Mouse (Mus musculus) cortical plate, adult 2 months (tissue): ENCODE data around the gene Ube2h.

Experiments
- CTCF ChIP-seq: fragments of 200-500 bp; IDR thresholded peaks from 2 replicates; pipeline ENCODE4 v1.5.1; 2011; ENCODE audit warnings: mild to moderate bottlenecking, control low read depth, low read length; ENCODE audit not compliant: insufficient read depth; ENCODE audit errors: extremely low read depth
- POLR2A ChIP-seq: fragments of 200-500 bp; IDR thresholded peaks from 2 replicates; pipeline ENCODE4 v1.6.1; 2011; ENCODE audit warnings: mild to moderate bottlenecking, low read length, control low read depth; ENCODE audit not compliant: insufficient read depth; ENCODE audit errors: extremely low read depth

DNA sequence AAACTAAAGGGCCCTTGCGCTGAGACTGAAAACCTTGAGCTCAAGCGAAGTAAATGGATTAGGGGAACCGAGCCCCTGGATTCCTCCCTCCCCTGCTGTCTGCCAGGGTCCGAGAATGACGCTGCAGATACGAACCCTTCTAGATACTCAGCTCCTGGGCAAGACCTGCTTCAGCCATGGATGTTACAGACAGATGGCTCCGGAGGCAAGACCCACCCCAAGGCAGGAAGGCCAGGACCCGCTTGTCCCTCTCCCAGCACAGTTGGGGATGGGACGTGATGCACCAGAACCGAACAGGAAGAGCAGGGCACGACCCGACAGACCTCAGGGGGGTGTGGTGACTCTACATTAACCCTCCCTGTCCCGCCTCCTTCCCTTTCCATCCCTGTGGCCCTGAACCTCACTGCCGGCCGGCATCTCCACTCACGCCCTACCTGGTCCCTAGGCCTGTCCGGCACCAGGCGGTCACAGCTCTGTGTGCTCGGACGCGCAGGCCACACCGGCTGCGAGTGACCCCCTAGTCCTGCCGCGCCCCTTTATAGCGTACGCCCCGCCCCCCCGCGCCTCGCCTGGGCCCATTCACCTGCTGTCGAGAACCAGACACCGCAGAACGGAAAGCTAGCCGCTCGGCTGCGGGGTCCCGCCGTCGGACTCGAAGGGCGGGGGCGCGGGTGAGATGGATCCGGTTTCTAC lies 129.0 kb downstream of the Ube2h start:
- TF ChIP-seq CTCF = no peak
- TF ChIP-seq POLR2A = no peak
